Comparison of ENCODE assay signal across 8 mouse cellular contexts in genomic region chr2:164436961-164437360, GRCm38 (mm10). TPM values are rescaled to one million over a fixed set of nuclear protein-coding genes. Genes with fewer than 3 reads are reported as not detected.
DNase-seq lines count a peak whose midpoint lies in the region; TF ChIP-seq lines count a peak whose summit lies in the region.

No protein-coding gene starts in this region.

- peak overlapping the region; percentile 12; the same call in 1 of the 2 replicates for H3K4me3 ChIP-seq in layer of hippocampus, adult 2 months
- H3K4me3 ChIP-seq in gastrocnemius, adult 2 months = peak overlapping the region; percentile 55
- H3K4me3 ChIP-seq in olfactory bulb, adult 2 months (ENCODE audit: insufficient read depth, low read depth, low read length) = no peak overlapping the region

- TF ChIP-seq POLR2A in olfactory bulb, adult 2 months (IDR thresholded peaks at IDR 0.05; ENCODE audit: insufficient read depth, low read depth, low read length) = no peak

- peaks cover 29% of the 10 kb centered on the region for H3K4me1 ChIP-seq in olfactory bulb, adult 2 months (ENCODE audit: control insufficient read depth, insufficient read depth, low read length)

- TF ChIP-seq CTCF in layer of hippocampus, adult 2 months (conservative IDR thresholded peaks at IDR 0.05) = no peak
- TF ChIP-seq CTCF in gastrocnemius, adult 2 months (IDR thresholded peaks at IDR 0.05) = no peak
- no peak for TF ChIP-seq CTCF in olfactory bulb, adult 2 months (IDR thresholded peaks at IDR 0.05; ENCODE audit: insufficient read depth, low read depth, low read length)

- WGBS in olfactory bulb, adult 2 months = 69% methylated on average over 3 of the region's 3 CpGs

- intact Hi-C loops in gastrocnemius, adult 2 months (cut with DNase I) = no loop called here

- DNase-seq in layer of hippocampus, adult 2 months (ENCODE audit: low spot score in 2 of 2) = no peak
- no peak for DNase-seq in layer of hippocampus, adult 8-10 months (ENCODE audit: low spot score in 2 of 2)
- DNase-seq in gastrocnemius, adult 2 months = peak; percentile 81
- peak; percentile 78 for DNase-seq in kidney, postnatal 10 days
- no peak for DNase-seq in layer of hippocampus, postnatal 36 days
- DNase-seq in frontal cortex, postnatal 14 days (ENCODE audit: low spot score in 2 of 2) = no peak
- DNase-seq in embryo, embryonic 11 days = no peak

- H3K27ac ChIP-seq in layer of hippocampus, adult 2 months = peak overlapping the region; percentile 89
- peak overlapping the region; percentile 97 for H3K27ac ChIP-seq in gastrocnemius, adult 2 months
- peak overlapping the region; percentile 50; the same call in 1 of the 2 replicates for H3K27ac ChIP-seq in olfactory bulb, adult 2 months (ENCODE audit: insufficient read depth, low read depth, low read length)

RNA-seq across cellular contexts. Expression of gene Sdc4, which starts 6.7 kb away (rescaled TPM):
- 100 to 1,000 TPM; 122 to 137 TPM for total RNA-seq in layer of hippocampus, adult 2 months (2021)
- total RNA-seq in layer of hippocampus, adult 8-10 months (2022) = 100 to 1,000 TPM; 109 to 165 (median 131) TPM
- 10 to 100 TPM; 39.8 to 95.4 TPM for total RNA-seq in gastrocnemius, adult 2 months (2021)
- polyA plus RNA-seq in olfactory bulb, adult 2 months (2012; ENCODE audit: insufficient read depth, insufficient read length, low replicate concordance, missing spikeins) = 124 TPM in 1 of 2 replicates, not detected in the other
- 100 to 1,000 TPM; 102 to 129 TPM for total RNA-seq in layer of hippocampus, postnatal 36 days (2021)

RNA-seq across cellular contexts. Expression of gene Sys1, which starts 19.8 kb away (rescaled TPM):
- total RNA-seq in layer of hippocampus, adult 2 months (2021) = 10 to 100 TPM; 40.8 to 41.0 TPM
- total RNA-seq in layer of hippocampus, adult 8-10 months (2022) = 10 to 100 TPM; 40.4 to 45.8 (median 44.8) TPM
- total RNA-seq in gastrocnemius, adult 2 months (2021) = 10 to 100 TPM; 21.7 to 24.7 TPM
- not detected in 2 replicates for polyA plus RNA-seq in olfactory bulb, adult 2 months (2012; ENCODE audit: insufficient read depth, insufficient read length, low replicate concordance, missing spikeins)
- 10 to 100 TPM; 37.7 to 42.3 TPM for total RNA-seq in layer of hippocampus, postnatal 36 days (2021)

RNA-seq across cellular contexts. Expression of gene Gm20458, which starts 23.8 kb away (rescaled TPM):
- 1 to 10 TPM; 6.2 to 6.9 TPM for total RNA-seq in layer of hippocampus, adult 2 months (2021)
- total RNA-seq in layer of hippocampus, adult 8-10 months (2022) = 10 to 100 TPM in 1 of 4 experiments, 1 to 10 TPM in 2, not detected in 1; 8.4 to 15.8 (median 9.9) TPM
- 1 to 10 TPM; 7.6 to 9.4 TPM for total RNA-seq in gastrocnemius, adult 2 months (2021)
- not detected in 2 replicates for polyA plus RNA-seq in olfactory bulb, adult 2 months (2012; ENCODE audit: insufficient read depth, insufficient read length, low replicate concordance, missing spikeins)
- 10 to 100 TPM in 1 of 2 experiments, 1 to 10 TPM in 1; 7.0 to 13.3 TPM for total RNA-seq in layer of hippocampus, postnatal 36 days (2021)

RNA-seq across cellular contexts. Expression of gene Matn4, which starts 32.0 kb away (rescaled TPM):
- 10 to 100 TPM; 10.3 to 11.2 TPM for total RNA-seq in layer of hippocampus, adult 2 months (2021)
- total RNA-seq in layer of hippocampus, adult 8-10 months (2022) = 10 to 100 TPM; 11.1 to 12.6 (median 11.9) TPM
- total RNA-seq in gastrocnemius, adult 2 months (2021) = 1 to 10 TPM in 1 of 2 experiments, under 1 TPM in 1; 0.56 to 1.7 TPM
- not detected in 2 replicates for polyA plus RNA-seq in olfactory bulb, adult 2 months (2012; ENCODE audit: insufficient read depth, insufficient read length, low replicate concordance, missing spikeins)
- 10 to 100 TPM; 13.0 to 13.4 TPM for total RNA-seq in layer of hippocampus, postnatal 36 days (2021)

RNA-seq across cellular contexts. Expression of gene Rbpjl, which starts 34.0 kb away (rescaled TPM):
- total RNA-seq in layer of hippocampus, adult 2 months (2021) = under 1 TPM; 0.07 to 0.46 TPM
- under 1 TPM; 0.34 to 0.67 (median 0.42) TPM for total RNA-seq in layer of hippocampus, adult 8-10 months (2022)
- not detected for total RNA-seq in gastrocnemius, adult 2 months (2021)
- polyA plus RNA-seq in olfactory bulb, adult 2 months (2012; ENCODE audit: insufficient read depth, insufficient read length, low replicate concordance, missing spikeins) = not detected in 2 replicates
- total RNA-seq in layer of hippocampus, postnatal 36 days (2021) = under 1 TPM; 0.35 to 0.46 TPM

Comparison
In these comparisons a context has a peak if more than half of its experiments do, and no peak if none do; other contexts are left out.
1. DNase-seq: peak in gastrocnemius, adult 2 months (single experiment) and kidney, postnatal 10 days (single experiment); none in layer of hippocampus, adult 2 months (0 of 2), layer of hippocampus, adult 8-10 months (0 of 2), layer of hippocampus, postnatal 36 days (0 of 2), frontal cortex, postnatal 14 days (0 of 2) and embryo, embryonic 11 days (single experiment).
2. Peak in every context shown above with its lines, with median percentiles within 50 percentile points of each other: H3K27ac ChIP-seq.